Mouse (Mus musculus) heart, embryonic 14.5 days (tissue): ENCODE measurements around the gene 4933400A11Rik. TPM values are rescaled to one million over a fixed set of nuclear protein-coding genes. Genes with fewer than 3 reads are reported as not detected.

ENCODE experiments used
- ATAC-seq: fragments of 200-750 bp; cut with Nextera tagmentation; 2 replicates; pipeline ENCODE4 v1.8.0; 2017; ENCODE audit warnings: low read depth, moderate TSS enrichment; ENCODE audit not compliant: insufficient number of reproducible peaks, insufficient read depth, low FRiP score
- H3K27ac ChIP-seq, 2 experiments: fragments of 200-500 bp in 1 of 2; fragments of 300-500 bp in 1 of 2; sonication (generic) in 1 of 2; replicated peaks in 1 of 2; 2 replicates each; pipeline ENCODE4 v1.5.1; 2012 to 2014; ENCODE audit warnings: low read depth in 2 of 2, low read length in 2 of 2, control low read depth in 1 of 2, mild to moderate bottlenecking in 1 of 2, mixed read lengths in 1 of 2; ENCODE audit not compliant: control insufficient read depth in 1 of 2, insufficient read depth in 1 of 2
- H3K27me3 ChIP-seq: fragments of 300-500 bp; sonication (generic); 2 replicates; pipeline ENCODE4 v1.6.1; 2014; ENCODE audit warnings: mild to moderate bottlenecking, low read length, control low read depth; ENCODE audit not compliant: control insufficient read depth, insufficient read depth
- H3K36me3 ChIP-seq: fragments of 300-500 bp; sonication (generic); 2 replicates; pipeline ENCODE4 v1.6.1; 2014; ENCODE audit warnings: mild to moderate bottlenecking, control low read depth, low read length, mixed read lengths; ENCODE audit not compliant: control insufficient read depth, insufficient read depth
- H3K4me1 ChIP-seq, 2 experiments: fragments of 200-500 bp in 1 of 2; fragments of 300-500 bp in 1 of 2; sonication (generic) in 1 of 2; 2 replicates each; pipeline ENCODE4 v1.6.1; 2012 to 2014; ENCODE audit warnings: low read length in 2 of 2, control low read depth in 1 of 2, mixed read lengths in 1 of 2; ENCODE audit not compliant: control insufficient read depth in 2 of 2, insufficient read depth in 2 of 2
- H3K4me2 ChIP-seq: fragments of 300-500 bp; sonication (generic); 2 replicates; pipeline ENCODE4 v1.6.1; 2014; ENCODE audit warnings: mild to moderate bottlenecking, low read length
- H3K4me3 ChIP-seq, 2 experiments: fragments of 200-500 bp in 1 of 2; fragments of 300-500 bp in 1 of 2; sonication (generic) in 1 of 2; 2 replicates each; pipeline ENCODE4 v1.5.1; 2012 to 2014; ENCODE audit warnings: low read length in 2 of 2, mild to moderate bottlenecking in 2 of 2, control low read depth in 1 of 2, low read depth in 1 of 2, moderate library complexity in 1 of 2; ENCODE audit not compliant: control insufficient read depth in 1 of 2, insufficient read depth in 1 of 2
- H3K9ac ChIP-seq: fragments of 300-500 bp; sonication (generic); 2 replicates; pipeline ENCODE4 v1.6.1; 2014; ENCODE audit warnings: mild to moderate bottlenecking, low read length
- H3K9me3 ChIP-seq: fragments of 300-500 bp; sonication (generic); 2 replicates; pipeline ENCODE4 v1.6.1; 2016; ENCODE audit warnings: low read length, control low read depth; ENCODE audit not compliant: control insufficient read depth
- WGBS: fragments of 180-500 bp; shearing (Covaris S2); extraction: QIAGEN DNeasy Blood & Tissue Kit; methylation state at CpG from one replicate; pipeline ENCODE4 v1.1.7; 2014; 5-methylcytosine and 5-hydroxymethylcytosine counted together
- polyA plus RNA-seq: library from polyadenylated mRNA; unstranded; fragments of >200 nt; fragmentation: Nextera tagmentation; extraction: Ambion mirVana; gene quantifications from 2 replicates; pipeline ENCODE4 v1.2.1, GENCODE M21; 2014

Gene 4933400A11Rik
- polyA plus RNA-seq, 1 experiment from 2014 or later = 0.43 TPM

DNA sequence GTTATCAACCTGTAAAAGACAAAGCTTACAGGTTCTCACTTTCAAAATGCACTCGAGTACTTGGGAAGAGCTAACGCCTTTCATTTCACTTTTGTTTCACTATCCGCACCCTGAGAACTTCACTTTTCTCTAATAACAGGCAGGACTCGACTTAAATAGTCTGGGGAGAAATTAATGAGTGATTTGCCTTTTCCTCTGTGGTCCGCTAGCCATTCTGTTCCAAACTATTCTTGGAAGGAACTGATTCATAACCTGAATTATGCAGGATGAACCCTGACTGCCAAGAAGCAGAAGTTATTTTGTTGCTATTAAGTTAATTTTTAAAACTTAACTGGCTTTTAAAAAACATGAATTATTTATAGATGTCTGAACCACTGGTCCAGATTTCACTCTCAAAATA lies 26.4 kb upstream of the 4933400A11Rik start:
- ATAC-seq = no peak
- H3K4me1 ChIP-seq = no peaks in the 10 kb centered on the region
- no peak overlapping the region for H3K4me3 ChIP-seq
- H3K9me3 ChIP-seq = no peaks in the 10 kb centered on the region
- no peak overlapping the region for H3K9ac ChIP-seq
- WGBS = 64% methylated on average over 5 of the region's 5 CpGs
- no peak overlapping the region for H3K27ac ChIP-seq
- no peak overlapping the region for H3K4me2 ChIP-seq
- H3K36me3 ChIP-seq = no peaks in the 10 kb centered on the region
- no peaks in the 10 kb centered on the region for H3K27me3 ChIP-seq

- Histone ChIP-seq H3K27ac (no peak overlapping the region), H3K9me3 (no peaks in the 10 kb centered on the region), H3K4me2 (no peak overlapping the region), H3K9ac (no peak overlapping the region), H3K27me3 (no peaks in the 10 kb centered on the region), H3K4me3 (no peak overlapping the region), H3K4me1 (no peaks in the 10 kb centered on the region), H3K36me3 (no peaks in the 10 kb centered on the region)
- no peak for ATAC-seq
- WGBS = 49% methylated on average over 4 of the region's 4 CpGs
These were observed 20.8 kb upstream of the 4933400A11Rik start for GRCm38 (mm10) chrX:169800238-169800637.

DNA sequence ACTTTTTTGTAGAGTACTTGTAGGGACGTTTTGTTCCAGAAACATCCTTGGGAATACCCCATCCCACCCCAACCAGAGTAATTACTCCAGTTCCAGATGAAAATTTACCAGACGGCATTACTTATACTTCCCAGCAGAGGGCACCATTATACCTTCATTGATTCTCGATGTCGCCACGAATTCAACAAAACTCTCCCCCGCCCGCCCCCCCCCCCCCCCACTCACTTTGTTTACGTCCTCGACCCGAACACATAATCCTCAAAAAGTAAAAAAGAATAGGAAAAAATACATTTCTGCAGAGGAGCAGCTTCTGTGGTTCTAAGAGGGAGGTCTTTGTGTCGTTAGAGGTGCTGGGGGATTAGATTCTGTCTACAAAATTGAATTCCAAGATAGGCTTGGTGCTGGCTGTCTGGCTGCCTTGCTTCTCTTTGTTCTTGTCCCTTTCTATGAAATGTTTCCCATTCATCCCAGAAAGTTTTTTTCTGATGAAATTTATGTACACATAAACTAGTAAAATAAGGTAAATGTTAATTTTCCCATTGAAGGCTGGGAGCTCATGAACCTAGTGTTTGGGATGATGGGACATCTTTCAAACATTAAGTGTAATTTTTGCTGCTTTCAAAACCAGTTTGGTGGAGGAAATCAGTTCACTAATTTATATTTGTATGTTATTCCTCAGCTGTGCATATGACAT lies 19.7 kb upstream of the 4933400A11Rik start:
- 16% methylated on average over 11 of the region's 11 CpGs for WGBS
- no peaks in the 10 kb centered on the region for H3K27me3 ChIP-seq
- peak overlapping the region; percentile 35; the same call in 1 of the 2 replicates for H3K4me2 ChIP-seq
- no peak overlapping the region for H3K27ac ChIP-seq
- peak overlapping the region; percentile 46; the same call in 1 of the 2 replicates for H3K9ac ChIP-seq
- no peaks in the 10 kb centered on the region for H3K36me3 ChIP-seq
- no peaks in the 10 kb centered on the region for H3K9me3 ChIP-seq
- H3K4me3 ChIP-seq = peak overlapping the region in 1 of 2 experiments; percentile 35; a peak in 3 of 4 replicates
- H3K4me1 ChIP-seq = no peaks in the 10 kb centered on the region
- no peak for ATAC-seq

DNA sequence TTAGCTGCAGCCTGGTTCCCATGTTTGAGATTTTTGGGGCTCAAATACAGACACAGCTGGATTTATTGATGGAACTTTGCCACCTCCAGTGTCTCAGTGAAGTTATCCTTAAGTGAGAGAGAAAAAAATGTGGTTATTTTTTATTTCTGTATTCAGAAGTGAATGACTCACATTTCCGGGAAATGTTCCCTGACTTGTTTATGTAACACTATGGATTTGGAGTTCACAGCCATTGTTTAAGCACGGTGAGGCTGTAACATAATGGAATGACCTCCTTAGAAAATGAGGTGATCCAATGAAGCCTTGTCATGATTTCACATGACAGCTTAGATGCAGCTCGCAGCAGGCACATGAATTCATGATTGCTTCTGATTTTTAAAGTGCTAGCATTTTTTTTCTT lies 17.7 kb upstream of the 4933400A11Rik start:
- no peak overlapping the region for H3K9ac ChIP-seq
- 66% methylated on average over 3 of the region's 3 CpGs for WGBS
- H3K9me3 ChIP-seq = no peaks in the 10 kb centered on the region
- H3K36me3 ChIP-seq = no peaks in the 10 kb centered on the region
- H3K4me1 ChIP-seq = no peaks in the 10 kb centered on the region
- no peaks in the 10 kb centered on the region for H3K27me3 ChIP-seq
- H3K4me3 ChIP-seq = no peak overlapping the region
- H3K4me2 ChIP-seq = no peak overlapping the region
- H3K27ac ChIP-seq = no peak overlapping the region
- ATAC-seq = no peak

DNA sequence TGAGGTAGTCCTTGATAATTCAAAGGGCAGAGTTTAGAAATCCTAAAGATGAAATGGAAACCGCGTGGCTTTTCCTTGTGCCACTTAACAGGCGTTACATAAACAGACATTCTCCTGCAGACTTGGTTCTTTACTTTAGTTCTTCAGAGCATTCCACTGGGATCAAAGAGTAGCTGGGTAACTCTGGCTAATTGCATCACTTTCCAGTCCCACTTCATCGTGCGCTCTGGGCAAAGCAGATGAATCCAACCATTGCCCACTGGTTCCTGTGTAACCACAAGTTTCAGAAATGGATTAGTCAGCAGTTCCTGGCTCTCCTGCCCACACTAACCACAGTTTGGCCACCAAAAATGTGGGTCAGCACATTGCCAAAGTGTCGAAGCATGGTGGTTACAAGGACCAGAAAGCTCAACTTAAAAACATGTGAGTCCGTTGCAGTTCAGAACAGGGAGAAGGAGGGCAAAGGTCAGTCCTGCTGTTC lies 15.4 kb upstream of the 4933400A11Rik start:
- H3K27me3 ChIP-seq = no peaks in the 10 kb centered on the region
- H3K9ac ChIP-seq = no peak overlapping the region
- no peak overlapping the region for H3K4me2 ChIP-seq
- no peak overlapping the region for H3K27ac ChIP-seq
- no peaks in the 10 kb centered on the region for H3K4me1 ChIP-seq
- ATAC-seq = no peak
- no peaks in the 10 kb centered on the region for H3K9me3 ChIP-seq
- no peaks in the 10 kb centered on the region for H3K36me3 ChIP-seq
- H3K4me3 ChIP-seq = no peak overlapping the region
- WGBS = 70% methylated on average over 7 of the region's 7 CpGs

DNA sequence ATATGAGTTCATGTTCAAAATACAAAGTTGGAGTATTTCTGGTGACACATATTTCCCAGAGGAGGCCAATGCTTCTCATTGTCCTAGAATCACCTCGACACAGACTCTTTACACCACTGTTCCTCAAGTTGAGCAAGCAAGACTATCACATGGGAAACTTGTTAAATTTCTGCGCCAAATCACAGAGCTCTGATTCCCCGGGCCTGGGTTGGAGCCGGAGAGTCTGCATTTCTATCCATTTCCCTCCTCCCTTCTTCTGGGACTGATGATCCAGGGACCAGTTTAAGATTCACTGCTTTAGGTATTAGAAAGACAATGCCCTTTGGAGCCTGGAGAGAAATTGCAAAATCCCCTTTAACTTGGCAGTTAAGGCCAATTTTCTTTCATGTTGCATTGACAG lies 15.0 kb upstream of the 4933400A11Rik start:
- ATAC-seq = no peak
- Histone ChIP-seq H3K27ac (no peak overlapping the region), H3K4me3 (no peak overlapping the region), H3K9ac (no peak overlapping the region), H3K4me1 (no peaks in the 10 kb centered on the region), H3K9me3 (no peaks in the 10 kb centered on the region), H3K36me3 (no peaks in the 10 kb centered on the region), H3K4me2 (no peak overlapping the region), H3K27me3 (no peaks in the 10 kb centered on the region)
- WGBS = 60% methylated on average over 4 of the region's 4 CpGs

DNA sequence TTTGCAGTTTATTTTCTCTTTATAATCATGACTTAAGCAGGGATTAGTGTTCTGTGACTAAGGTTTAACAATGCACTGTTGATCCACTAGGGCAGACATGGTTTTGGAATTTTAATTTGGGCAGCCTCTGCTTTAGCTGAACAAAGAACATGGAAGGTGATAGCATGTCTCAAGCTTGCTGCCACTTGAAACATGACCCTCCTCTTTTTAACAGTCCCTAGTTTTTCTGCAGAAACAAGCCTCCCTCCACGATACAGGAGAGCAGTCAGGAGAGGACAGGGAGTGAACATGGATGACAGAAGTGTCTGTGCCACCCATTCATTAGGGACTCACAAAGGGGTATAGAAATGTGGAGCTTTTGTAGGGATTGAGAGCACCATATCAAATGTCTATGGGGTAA lies 13.4 kb upstream of the 4933400A11Rik start:
- WGBS = 45% methylated on average over 1 of the region's 1 CpGs
- H3K27me3 ChIP-seq = no peaks in the 10 kb centered on the region
- H3K9me3 ChIP-seq = no peaks in the 10 kb centered on the region
- H3K4me2 ChIP-seq = no peak overlapping the region
- no peak overlapping the region; a peak in 1 of 4 replicates for H3K27ac ChIP-seq
- H3K9ac ChIP-seq = no peak overlapping the region
- no peak for ATAC-seq
- H3K4me3 ChIP-seq = no peak overlapping the region
- no peaks in the 10 kb centered on the region for H3K36me3 ChIP-seq
- no peaks in the 10 kb centered on the region for H3K4me1 ChIP-seq

- Histone ChIP-seq H3K9ac (no peak overlapping the region), H3K4me2 (no peak overlapping the region)
- WGBS = 67% methylated on average over 5 of the region's 5 CpGs
These were observed 10.3 kb upstream of the 4933400A11Rik start for GRCm38 (mm10) chrX:169789702-169790101.

More at GRCm38 (mm10) chrX:169789702-169790101, 10.3 kb upstream of the 4933400A11Rik start:
- no peaks in the 10 kb centered on the region for H3K4me1 ChIP-seq
- H3K4me3 ChIP-seq = no peak overlapping the region
- no peaks in the 10 kb centered on the region for H3K36me3 ChIP-seq
- H3K27ac ChIP-seq = no peak overlapping the region
- H3K27me3 ChIP-seq = no peaks in the 10 kb centered on the region
- ATAC-seq = no peak
- no peaks in the 10 kb centered on the region for H3K9me3 ChIP-seq
